In the genomic region with DNA sequence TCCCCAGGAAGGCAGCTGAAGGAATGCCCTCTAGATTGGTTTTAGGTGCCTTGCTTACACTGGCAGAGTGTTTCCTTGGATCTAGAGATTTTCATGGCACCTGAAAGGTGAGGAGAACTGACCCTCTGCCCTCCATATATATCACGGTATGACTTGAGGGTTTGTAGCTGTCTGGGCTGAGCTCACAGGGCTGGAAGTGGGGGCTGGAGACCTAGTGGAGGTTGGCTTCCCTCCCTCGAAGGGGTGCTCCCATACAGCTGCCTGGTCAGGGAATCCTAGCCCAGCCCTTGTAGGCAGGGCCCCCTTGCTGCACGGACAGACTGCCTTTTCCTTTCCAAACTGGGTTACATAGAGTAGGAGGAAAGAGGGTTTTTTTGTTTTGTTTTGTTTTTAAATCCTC, we compare ENCODE assay signal across 16 mouse cellular contexts. TPM values are rescaled to one million over a fixed set of nuclear protein-coding genes. Genes with fewer than 3 reads are reported as not detected.
A peak's percentile ranks its signal among the peaks of the same experiment; 100 is the strongest.
DNase-seq lines count a peak whose midpoint lies in the region; ATAC-seq and TF ChIP-seq lines count a peak whose summit lies in the region.
"Had no signal": no experiment of that assay in that cellular context is flagged by ENCODE, and none has a peak within 500 bp of the region (broad histone marks: within the 10 kb centered on the region; RNA-seq: fewer than 3 reads in every experiment).

No protein-coding gene starts in this region.

- H3K9ac ChIP-seq in heart, embryonic 15.5 days = no peak overlapping the region
- no peak overlapping the region for H3K9ac ChIP-seq in kidney, embryonic 15.5 days
- H3K9ac ChIP-seq in stomach, embryonic 14.5 days (replicated peaks; ENCODE audit: low read depth, low read length) = no peak overlapping the region
- no peak overlapping the region for H3K9ac ChIP-seq in forebrain, embryonic 12.5 days

- H3K9me3 ChIP-seq in heart, embryonic 15.5 days (replicated peaks) = no peaks in the 10 kb centered on the region
- H3K9me3 ChIP-seq in kidney, embryonic 15.5 days (replicated peaks) = no peaks in the 10 kb centered on the region
- no peaks in the 10 kb centered on the region for H3K9me3 ChIP-seq in limb, embryonic 10.5 days (replicated peaks)
- H3K9me3 ChIP-seq in stomach, embryonic 14.5 days (ENCODE audit: control insufficient read depth, low read depth, low read length) = no peaks in the 10 kb centered on the region
- H3K9me3 ChIP-seq in forebrain, embryonic 12.5 days = no peaks in the 10 kb centered on the region

- no peaks in the 10 kb centered on the region for H3K36me3 ChIP-seq in heart, embryonic 15.5 days
- H3K36me3 ChIP-seq in kidney, embryonic 15.5 days = no peaks in the 10 kb centered on the region; the same call in 1 of the 2 replicates
- H3K36me3 ChIP-seq in kidney, adult 2 months (ENCODE audit: control insufficient read depth, insufficient read depth, low read length) = no peaks in the 10 kb centered on the region
- no peaks in the 10 kb centered on the region for H3K36me3 ChIP-seq in limb, embryonic 10.5 days
- 0 out of 2 replicates have a peak, but pooled peaks cover 5% of the 10 kb centered on the region for H3K36me3 ChIP-seq in stomach, embryonic 14.5 days (ENCODE audit: control insufficient read depth, insufficient read depth, low read length)
- H3K36me3 ChIP-seq in forebrain, embryonic 12.5 days (replicated peaks) = no peaks in the 10 kb centered on the region; the same call in 1 of the 2 replicates

- no peaks in the 10 kb centered on the region for H3K27me3 ChIP-seq in heart, embryonic 15.5 days
- no peaks in the 10 kb centered on the region for H3K27me3 ChIP-seq in kidney, embryonic 15.5 days
- no peaks in the 10 kb centered on the region for H3K27me3 ChIP-seq in kidney, adult 2 months (replicated peaks; ENCODE audit: control insufficient read depth, insufficient read depth, low read length)
- H3K27me3 ChIP-seq in limb, embryonic 10.5 days (ENCODE audit: low read depth, poor library complexity, severe bottlenecking) = no peaks in the 10 kb centered on the region
- H3K27me3 ChIP-seq in stomach, embryonic 14.5 days (ENCODE audit: control insufficient read depth, insufficient read depth, low read length) = no peaks in the 10 kb centered on the region
- H3K27me3 ChIP-seq in forebrain, embryonic 12.5 days = no peaks in the 10 kb centered on the region

- 44% methylated on average over 3 of the region's 3 CpGs for WGBS in heart, embryonic 15.5 days
- 26% methylated on average over 3 of the region's 3 CpGs for WGBS in kidney, embryonic 15.5 days
- 39% methylated on average over 3 of the region's 3 CpGs for WGBS in kidney, adult 2 months
- WGBS in limb, embryonic 10.5 days = 61% methylated on average over 3 of the region's 3 CpGs
- WGBS in stomach, embryonic 14.5 days = 17% methylated on average over 3 of the region's 3 CpGs
- WGBS in forebrain, embryonic 12.5 days = 72% methylated on average over 3 of the region's 3 CpGs

- intact Hi-C loops in heart, postnatal 10 days (cut with DNase I) = no loop called here

- no peak for DNase-seq in heart, postnatal 10 days
- no peak for DNase-seq in kidney, adult 2 months
- no peak for DNase-seq in limb, embryonic 10.5 days (ENCODE audit: low spot score)
- DNase-seq: cerebellum, adult 2 months; cerebellum, postnatal 36 days; gastrocnemius, postnatal 10 days; kidney, postnatal 14 days; layer of hippocampus, postnatal 36 days; lung, postnatal 10 days; retina, postnatal 1 day; thymus, postnatal 14 days had no signal

- H3K4me2 ChIP-seq in heart, embryonic 15.5 days = no peak overlapping the region
- no peak overlapping the region for H3K4me2 ChIP-seq in kidney, embryonic 15.5 days
- H3K4me2 ChIP-seq in stomach, embryonic 14.5 days (replicated peaks; ENCODE audit: low read depth, low read length) = no peak overlapping the region
- no peak overlapping the region for H3K4me2 ChIP-seq in forebrain, embryonic 12.5 days

- no peak for TF ChIP-seq POLR2A in kidney, adult 2 months (IDR thresholded peaks at IDR 0.05; ENCODE audit: low read depth, low read length)

- no peak for ATAC-seq in heart, embryonic 15.5 days (replicated peaks; ENCODE audit: insufficient number of reproducible peaks, insufficient read depth, low FRiP score, low read depth)
- ATAC-seq in kidney, embryonic 15.5 days (replicated peaks; ENCODE audit: low FRiP score) = peak; percentile 23; the same call in 1 of the 2 replicates
- no peak for ATAC-seq in stomach, embryonic 14.5 days (ENCODE audit: insufficient number of reproducible peaks, insufficient read depth, low FRiP score, low read depth)
- no peak for ATAC-seq in forebrain, embryonic 12.5 days (ENCODE audit: low FRiP score)

- peak overlapping the region; percentile 39 for H3K27ac ChIP-seq in heart, embryonic 15.5 days
- H3K27ac ChIP-seq in kidney, embryonic 15.5 days = peak overlapping the region; percentile 30; the same call in 1 of the 2 replicates
- H3K27ac ChIP-seq in kidney, adult 2 months (ENCODE audit: insufficient read depth, low read depth, low read length) = no peak overlapping the region
- H3K27ac ChIP-seq in limb, embryonic 10.5 days = peak overlapping the region; percentile 44; the same call in 1 of the 2 replicates
- peak overlapping the region; percentile 21; the same call in 1 of the 2 replicates for H3K27ac ChIP-seq in stomach, embryonic 14.5 days (ENCODE audit: low read length)
- no peak overlapping the region for H3K27ac ChIP-seq in forebrain, embryonic 12.5 days
- H3K27ac ChIP-seq: layer of hippocampus, adult 2 months had no signal

- TF ChIP-seq CTCF in kidney, adult 2 months (conservative IDR thresholded peaks at IDR 0.05; ENCODE audit: insufficient read depth, insufficient read length, low read depth, low read length) = no peak

- peaks cover 58% of the 10 kb centered on the region for H3K4me1 ChIP-seq in heart, embryonic 15.5 days (replicated peaks)
- H3K4me1 ChIP-seq in kidney, embryonic 15.5 days = peaks cover 54% of the 10 kb centered on the region
- no peaks in the 10 kb centered on the region for H3K4me1 ChIP-seq in kidney, adult 2 months (ENCODE audit: control insufficient read depth, insufficient read depth, low read length)
- peaks cover 44% of the 10 kb centered on the region for H3K4me1 ChIP-seq in limb, embryonic 10.5 days
- H3K4me1 ChIP-seq in stomach, embryonic 14.5 days (ENCODE audit: control insufficient read depth, insufficient read depth, low read length) = peaks cover 27% of the 10 kb centered on the region
- H3K4me1 ChIP-seq in forebrain, embryonic 12.5 days = peaks cover 90% of the 10 kb centered on the region

- no peak overlapping the region for H3K4me3 ChIP-seq in heart, embryonic 15.5 days
- H3K4me3 ChIP-seq in kidney, embryonic 15.5 days (replicated peaks) = no peak overlapping the region
- no peak overlapping the region for H3K4me3 ChIP-seq in kidney, adult 2 months (ENCODE audit: insufficient read depth, low read depth, low read length)
- H3K4me3 ChIP-seq in limb, embryonic 10.5 days = no peak overlapping the region
- no peak overlapping the region for H3K4me3 ChIP-seq in stomach, embryonic 14.5 days (ENCODE audit: low read depth, low read length)
- no peak overlapping the region for H3K4me3 ChIP-seq in forebrain, embryonic 12.5 days (replicated peaks)
- H3K4me3 ChIP-seq: layer of hippocampus, adult 2 months had no signal

RNA-seq across cellular contexts. Expression of a gene that starts 52.5 kb away (rescaled TPM):
- polyA plus RNA-seq in heart, embryonic 15.5 days (2015; fragmentation: Nextera tagmentation; extraction: Ambion mirVana) = 165 and 200 TPM in 2 replicates
- 10 to 100 TPM; 50.5 to 50.6 TPM for total RNA-seq in heart, postnatal 10 days (2021)
- polyA plus RNA-seq in kidney, embryonic 15.5 days (2015; fragmentation: Nextera tagmentation; extraction: Ambion mirVana) = 99.2 and 114 TPM in 2 replicates
- polyA plus RNA-seq in kidney, adult 2 months (2012; rRNA removed) = 11.6 and 12.7 TPM in 2 replicates
- polyA plus RNA-seq in limb, embryonic 10.5 days (2016; fragmentation: Nextera tagmentation; extraction: Ambion mirVana) = 37.3 and 42.6 TPM in 2 replicates
- polyA plus RNA-seq in stomach, embryonic 14.5 days (2014; fragmentation: Nextera tagmentation; extraction: Ambion mirVana) = 466 and 470 TPM in 2 replicates
- polyA plus RNA-seq in forebrain, embryonic 12.5 days (2016; fragmentation: Nextera tagmentation; extraction: Ambion mirVana) = 93.2 and 102 TPM in 2 replicates

Comparison
In these comparisons a context has a peak if more than half of its experiments do, and no peak if none do; other contexts are left out.
1. H3K27ac ChIP-seq: peak in heart, embryonic 15.5 days (single experiment), kidney, embryonic 15.5 days (single experiment), limb, embryonic 10.5 days (single experiment) and stomach, embryonic 14.5 days (single experiment); none in kidney, adult 2 months (single experiment) and forebrain, embryonic 12.5 days (single experiment).